Mouse (Mus musculus): ENCODE measurements around the gene Slc4a2.

DNA sequence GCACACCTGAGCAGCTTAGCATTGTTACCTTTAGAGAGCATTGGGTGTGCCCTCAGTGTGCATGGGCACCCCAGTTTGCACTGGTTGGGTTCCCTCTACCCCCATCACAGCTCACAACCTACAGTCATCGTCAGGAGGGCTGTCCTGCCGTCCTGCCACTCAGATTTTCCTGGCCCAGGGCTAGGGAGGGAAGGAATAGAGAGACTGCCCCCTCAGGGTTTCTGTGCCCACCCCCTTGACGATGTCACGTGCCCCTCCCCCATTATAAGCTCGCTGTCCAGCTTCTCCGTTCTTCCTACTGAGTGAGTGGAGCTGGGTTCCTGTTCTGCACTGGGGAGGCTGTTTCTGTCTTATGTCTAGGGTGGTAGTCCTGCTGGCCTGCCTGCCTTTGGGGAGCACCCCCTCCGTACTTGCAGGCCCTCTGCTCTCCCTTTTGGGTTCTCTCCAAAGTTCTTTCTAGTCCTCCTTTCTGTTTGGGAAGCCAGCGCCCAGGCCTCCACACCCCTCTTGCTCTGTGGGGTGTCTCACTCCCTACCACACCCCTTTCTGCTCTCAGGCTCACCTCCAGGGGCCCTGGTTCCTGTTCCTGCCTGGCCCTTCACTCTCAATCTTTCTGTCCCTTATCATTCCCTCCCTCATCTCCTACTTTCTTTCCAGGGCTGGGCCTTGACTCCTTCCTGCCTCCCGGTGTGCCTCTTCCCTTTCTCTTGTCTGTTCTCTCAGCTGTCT, 3.1 kb downstream of the Slc4a2 start:
- TF ChIP-seq TAL1 (IDR thresholded peaks at IDR 0.05; ENCODE audit: low read length) = no peak
- TF ChIP-seq GATA1 (IDR thresholded peaks at IDR 0.05; ENCODE audit: low read length) = no peak

All from erythroblast, embryonic 14.5 days (primary cell).